Mouse (Mus musculus): Measurements from ENCODE around the gene Tnk1.

DNA sequence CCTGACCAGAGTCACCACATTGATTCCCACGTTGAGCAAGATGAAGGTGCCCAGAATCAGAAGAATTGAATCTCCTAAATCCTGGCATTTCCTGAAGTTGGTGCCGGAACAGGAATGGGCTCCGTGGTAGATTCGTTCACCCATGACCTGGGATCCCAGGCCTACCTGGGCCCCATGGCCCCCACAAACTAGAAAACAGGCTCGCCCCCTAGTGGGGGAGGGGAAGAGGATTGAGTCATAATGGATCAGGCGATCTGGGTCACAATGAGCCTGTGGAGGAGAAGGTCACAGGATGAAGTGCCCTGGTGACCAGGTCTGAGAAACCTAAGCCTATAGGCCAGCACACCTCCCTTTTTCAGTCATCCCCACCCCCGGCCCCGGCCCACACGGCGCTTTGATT lies 43.4 kb downstream of the Tnk1 start, which contains the start of gene Gm39566:
- TF ChIP-seq ZNF384 (IDR thresholded peaks at IDR 0.05; ENCODE audit: low read depth, low read length) (no peak), HCFC1 (IDR thresholded peaks at IDR 0.05; ENCODE audit: borderline replicate concordance, insufficient read depth, low read length) (no peak)
